Mouse (Mus musculus) C2C12 (cell line): ENCODE results near the gene Lrrc2. TPM values are rescaled to one million over a fixed set of nuclear protein-coding genes. Genes with fewer than 3 reads are reported as not detected.

Source experiments
- H3K27me3 ChIP-seq: one replicate; pipeline ENCODE4 v1.6.1; 2011; ENCODE audit not compliant: control insufficient read depth, insufficient read depth, insufficient read length
- H3K36me3 ChIP-seq: one replicate; pipeline ENCODE4 v1.6.1; 2011; ENCODE audit not compliant: control insufficient read depth, insufficient read depth
- H3K4me3 ChIP-seq: one replicate; pipeline ENCODE4 v1.5.1; 2011; ENCODE audit warnings: mild to moderate bottlenecking, control low read depth; ENCODE audit not compliant: poor library complexity, insufficient read depth, severe bottlenecking
- H3K79me2 ChIP-seq: one replicate; pipeline ENCODE4 v1.6.1; 2011; ENCODE audit not compliant: control insufficient read depth, insufficient read depth
- H3K79me3 ChIP-seq: one replicate; pipeline ENCODE4 v1.6.1; 2011; ENCODE audit warnings: low read depth, control low read depth
- H3ac ChIP-seq: one replicate; pipeline ENCODE3; 2011; ENCODE audit warnings: low read depth; ENCODE audit not compliant: control insufficient read depth, insufficient read length
- CEBPB ChIP-seq: IDR thresholded peaks from one replicate; pipeline ENCODE4 v1.6.1; 2011; ENCODE audit warnings: low read depth, mild to moderate bottlenecking, control low read depth, moderate library complexity
- CTCF ChIP-seq: IDR thresholded peaks from one replicate; pipeline ENCODE4 v1.5.1; 2011; ENCODE audit not compliant: control insufficient read depth, insufficient read depth, insufficient read length
- FOSL1 ChIP-seq: IDR thresholded peaks from one replicate; pipeline ENCODE4 v1.8.0; 2011; ENCODE audit warnings: mild to moderate bottlenecking, low read length; ENCODE audit not compliant: poor library complexity, insufficient read depth, severe bottlenecking
- MAX ChIP-seq: IDR thresholded peaks from one replicate; pipeline ENCODE4 v1.6.1; 2011; ENCODE audit warnings: mild to moderate bottlenecking, control low read depth
- MYOD1 ChIP-seq: IDR thresholded peaks from one replicate; pipeline ENCODE4 v1.6.1; 2011; ENCODE audit warnings: low read depth; ENCODE audit not compliant: control insufficient read depth, insufficient read length
- MYOG ChIP-seq: IDR thresholded peaks from one replicate; pipeline ENCODE4 v1.6.1; 2011; ENCODE audit not compliant: control insufficient read depth, insufficient read length; ENCODE audit errors: extremely low read depth
- USF1 ChIP-seq: IDR thresholded peaks from one replicate; pipeline ENCODE4 v1.6.1; 2011; ENCODE audit warnings: low read depth, mild to moderate bottlenecking, control low read depth, moderate library complexity
- polyA plus RNA-seq: library from polyadenylated mRNA; unstranded; fragments of >200 nt; fragmentation: generic; extraction: Trizol; gene quantifications from one replicate; pipeline ENCODE4 v1.2.1, GENCODE M21; 2012; ENCODE audit warnings: missing spikeins

Lrrc2 gene
- polyA plus RNA-seq, 1 experiment = 0.01 TPM

DNA sequence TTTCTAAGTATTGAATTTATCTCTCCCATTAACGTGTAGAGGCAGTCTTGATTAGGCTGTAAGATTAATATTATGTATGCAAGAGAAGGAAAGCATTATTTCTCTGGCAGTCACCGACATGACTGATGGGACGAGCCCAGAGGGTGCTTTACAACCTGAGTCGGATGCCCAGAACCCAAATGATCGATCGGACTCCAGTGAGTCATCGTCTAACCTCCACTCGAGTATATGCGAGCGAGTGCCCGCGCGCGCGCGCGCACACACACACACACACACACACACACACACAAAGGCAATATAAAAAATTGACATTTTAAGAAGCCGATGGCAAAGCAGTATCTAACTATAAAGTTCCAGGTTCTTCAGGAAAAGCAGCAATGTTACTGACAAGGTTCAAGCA lies 6.0 kb upstream of the Lrrc2 start:
- TF ChIP-seq CTCF = no peak
- TF ChIP-seq CEBPB = no peak
- TF ChIP-seq MYOD1 = no peak
- no peak for TF ChIP-seq MAX
- TF ChIP-seq FOSL1 = no peak
- TF ChIP-seq MYOG = no peak
- TF ChIP-seq USF1 = no peak
- no peaks in the 10 kb centered on the region for H3K79me3 ChIP-seq
- H3K27me3 ChIP-seq = peaks cover 19% of the 10 kb centered on the region
- H3K79me2 ChIP-seq = no peaks in the 10 kb centered on the region
- H3K4me3 ChIP-seq = no peak overlapping the region
- H3ac ChIP-seq = no peak overlapping the region
- H3K36me3 ChIP-seq = no peaks in the 10 kb centered on the region

DNA sequence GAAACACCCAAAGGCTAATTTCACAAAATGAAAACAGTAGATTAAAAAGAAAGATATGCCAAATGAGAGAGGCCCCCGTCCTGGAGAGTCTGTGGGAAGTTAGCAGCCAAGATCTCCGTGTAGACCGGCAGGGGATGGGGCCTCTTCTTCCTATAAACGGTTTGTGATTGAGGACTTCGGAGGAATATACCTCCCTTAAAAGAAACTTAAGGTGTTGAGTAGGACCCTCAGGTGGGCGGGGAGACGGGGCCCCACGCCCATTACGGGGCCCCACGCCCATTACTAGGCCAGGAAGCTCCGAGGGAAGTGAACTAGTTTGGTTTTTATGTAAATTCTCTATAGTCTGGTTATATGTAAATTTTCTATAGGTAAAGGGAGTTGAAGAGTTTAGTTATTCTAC lies 5.4 kb upstream of the Lrrc2 start, which contains the start of gene Tdgf1:
Gene Tdgf1 (minus strand): TSS at position 233 of the 400 bp plus-strand sequence.
- H3K4me3 ChIP-seq = no peak within 1 kb of the TSS
- H3K79me2 ChIP-seq = no peaks in the 10 kb centered on the region
- TF ChIP-seq FOSL1 = no peak
- no peak for TF ChIP-seq USF1
- TF ChIP-seq MYOD1 = no peak
- TF ChIP-seq MAX = no peak
- TF ChIP-seq MYOG = no peak
- TF ChIP-seq CTCF = no peak
- TF ChIP-seq CEBPB = no peak
- no peaks in the 10 kb centered on the region for H3K36me3 ChIP-seq
- H3K79me3 ChIP-seq = no peaks in the 10 kb centered on the region
- peaks cover 19% of the 10 kb centered on the region for H3K27me3 ChIP-seq
- H3ac ChIP-seq = no peak within 1 kb of the TSS

DNA sequence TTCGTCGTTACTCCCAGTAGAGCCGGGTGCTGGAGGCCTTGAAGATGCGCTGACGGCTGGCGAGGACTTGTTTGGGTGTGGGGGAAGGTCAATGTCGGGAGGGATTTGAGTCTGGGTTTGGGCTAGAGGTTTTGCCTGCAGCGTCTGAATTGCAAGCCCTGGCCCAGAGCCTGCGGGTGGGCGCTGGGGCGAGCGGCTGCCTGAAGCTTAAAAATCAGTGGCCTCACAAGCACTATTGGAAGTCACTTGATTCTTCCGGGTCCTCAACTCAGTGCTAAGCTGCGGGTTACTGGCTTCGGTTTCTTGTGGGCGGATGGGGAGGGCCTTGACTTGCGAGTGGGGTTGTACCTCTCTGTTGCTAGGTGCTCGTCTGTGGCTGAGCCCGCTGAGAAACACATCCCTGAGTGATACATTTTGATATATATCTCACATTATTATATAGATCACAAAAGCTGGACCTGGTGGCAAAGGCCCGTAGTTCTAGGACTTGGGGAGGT lies 4.7 kb upstream of the Lrrc2 start:
- H3K79me2 ChIP-seq = no peaks in the 10 kb centered on the region
- no peaks in the 10 kb centered on the region for H3K36me3 ChIP-seq
- H3K27me3 ChIP-seq = peaks cover 21% of the 10 kb centered on the region
- H3K4me3 ChIP-seq = no peak overlapping the region
- no peak overlapping the region for H3ac ChIP-seq
- no peaks in the 10 kb centered on the region for H3K79me3 ChIP-seq
- TF ChIP-seq FOSL1 = no peak
- no peak for TF ChIP-seq CEBPB
- no peak for TF ChIP-seq MYOG
- no peak for TF ChIP-seq MYOD1
- no peak for TF ChIP-seq USF1
- TF ChIP-seq MAX = no peak
- no peak for TF ChIP-seq CTCF

DNA sequence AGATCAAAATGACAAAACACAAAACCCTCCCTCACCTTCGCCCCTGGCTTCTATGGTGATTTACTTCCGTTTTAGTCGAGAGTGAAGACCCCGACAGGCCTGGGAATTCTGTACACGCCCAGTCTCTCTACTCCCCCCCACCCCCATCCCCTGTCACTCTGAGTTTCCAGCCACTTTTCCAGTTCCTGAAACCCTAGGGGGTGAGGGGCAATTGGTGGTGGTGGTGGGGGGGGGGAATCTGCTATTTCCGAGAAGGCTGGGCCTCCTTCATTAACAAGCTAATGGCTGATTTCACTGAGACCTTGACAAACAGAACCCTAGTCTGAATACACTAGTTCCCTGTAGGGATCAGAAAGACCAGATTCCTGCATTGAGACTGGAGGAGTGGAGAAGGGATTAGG lies 4.1 kb upstream of the Lrrc2 start:
- H3K4me3 ChIP-seq = no peak overlapping the region
- H3ac ChIP-seq = no peak overlapping the region
- H3K79me2 ChIP-seq = no peaks in the 10 kb centered on the region
- no peaks in the 10 kb centered on the region for H3K79me3 ChIP-seq
- H3K27me3 ChIP-seq = peaks cover 21% of the 10 kb centered on the region
- H3K36me3 ChIP-seq = no peaks in the 10 kb centered on the region
- TF ChIP-seq MAX (no peak), FOSL1 (no peak), CTCF (no peak), MYOG (no peak), MYOD1 (no peak), CEBPB (no peak), USF1 (no peak)

DNA sequence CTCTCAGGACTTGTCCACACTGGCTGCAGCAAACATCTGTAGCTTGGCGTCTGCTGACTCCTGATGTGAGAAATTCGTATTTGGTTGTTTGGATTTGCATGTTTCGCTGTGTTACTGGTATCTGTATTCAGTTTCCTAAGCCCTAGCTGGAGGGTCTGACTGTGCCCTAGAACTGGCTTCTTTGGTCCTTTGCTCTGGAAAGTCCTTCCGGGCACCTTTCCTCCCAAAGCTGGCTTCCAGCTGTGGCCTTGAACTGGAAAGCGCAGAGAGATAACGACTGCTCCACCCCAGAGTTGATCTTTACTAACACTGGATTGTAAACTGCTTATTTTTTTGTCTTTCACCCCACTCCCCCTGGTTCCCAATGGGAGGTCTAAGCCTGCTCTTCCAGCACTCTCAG lies 3.4 kb upstream of the Lrrc2 start:
- no peaks in the 10 kb centered on the region for H3K79me2 ChIP-seq
- no peak overlapping the region for H3ac ChIP-seq
- no peak overlapping the region for H3K4me3 ChIP-seq
- no peaks in the 10 kb centered on the region for H3K36me3 ChIP-seq
- H3K27me3 ChIP-seq = peaks cover 25% of the 10 kb centered on the region
- no peaks in the 10 kb centered on the region for H3K79me3 ChIP-seq
- TF ChIP-seq FOSL1 (no peak), MYOD1 (no peak), MAX (no peak), USF1 (no peak), CEBPB (no peak), CTCF (no peak), MYOG (no peak)
